Mouse (Mus musculus): ENCODE data around the gene Olfr1555-ps1. TPM values are rescaled to one million over a fixed set of nuclear protein-coding genes. Genes with fewer than 3 reads are reported as not detected.
"Not testable (repeated sequence)": the region's sequence is repeated elsewhere in the genome, so short reads cannot be mapped to it uniquely, and the experiment has no call there.

Olfr1555-ps1 gene
- not detected in 2 replicates for polyA plus RNA-seq (2015; fragmentation: Nextera tagmentation; extraction: Ambion mirVana)

- H3K4me3 ChIP-seq; H3K9me3 ChIP-seq; H3K4me1 ChIP-seq; H3K9ac ChIP-seq; H3K27me3 ChIP-seq (replicated peaks); H3K27ac ChIP-seq; H3K36me3 ChIP-seq (replicated peaks); H3K4me2 ChIP-seq; ATAC-seq (replicated peaks): not testable (repeated sequence)
- WGBS: 46% methylated on average over 1 of the region's 1 CpGs
Observed at GRCm38 (mm10) chr19:12170062-12170599, at the start of gene Olfr1555-ps1. Gene Olfr1555-ps1 (minus strand): TSS chr19:12170112.

GRCm38 (mm10) chr19:12200334-12200733, 30.4 kb upstream of the Olfr1555-ps1 start, which contains the start of gene Olfr1431:
Gene Olfr1431 (plus strand): TSS chr19:12200634.
- Histone ChIP-seq H3K9ac (no peak within 1 kb of the TSS), H3K9me3 (no peaks in the 10 kb centered on the region), H3K4me1 (no peaks in the 10 kb centered on the region), H3K36me3 (replicated peaks) (no peaks in the 10 kb centered on the region), H3K4me2 (no peak within 1 kb of the TSS), H3K4me3 (no peak within 1 kb of the TSS), H3K27me3 (replicated peaks) (no peaks in the 10 kb centered on the region), H3K27ac (no peak within 1 kb of the TSS)
- 80% methylated on average over 1 of the region's 1 CpGs for WGBS
- ATAC-seq (replicated peaks): no peak

GRCm38 (mm10) chr19:12199076-12199475, 29.2 kb upstream of the Olfr1555-ps1 start:
- not testable (repeated sequence) for H3K27ac ChIP-seq; H3K4me1 ChIP-seq; H3K4me2 ChIP-seq; ATAC-seq (replicated peaks); H3K36me3 ChIP-seq (replicated peaks); H3K4me3 ChIP-seq; H3K9me3 ChIP-seq; H3K9ac ChIP-seq; H3K27me3 ChIP-seq (replicated peaks)
- WGBS: 81% methylated on average over 4 of the region's 4 CpGs

DNA sequence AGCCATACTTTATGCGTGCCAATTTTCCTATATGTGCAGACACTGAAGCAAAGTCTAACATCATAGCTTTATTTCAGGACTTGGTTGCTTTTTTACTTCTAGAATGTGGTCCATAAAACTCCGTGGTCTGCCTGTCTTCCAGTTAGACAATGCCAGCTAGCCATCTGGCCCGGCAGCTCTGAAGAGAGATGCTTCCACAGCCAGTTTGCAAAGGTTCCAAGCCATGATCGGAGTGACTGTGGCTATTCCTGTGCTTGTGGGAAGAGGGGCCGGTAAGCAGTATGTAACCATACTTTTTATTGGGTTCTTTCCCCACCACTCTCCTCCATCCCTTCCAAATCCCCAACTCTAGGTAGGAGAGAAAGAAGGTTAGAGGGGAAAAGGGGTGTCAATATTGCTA, 5.5 kb upstream of the Olfr1555-ps1 start:
- not testable (repeated sequence) for H3K4me3 ChIP-seq; H3K9ac ChIP-seq; H3K4me2 ChIP-seq; H3K9me3 ChIP-seq; H3K36me3 ChIP-seq (replicated peaks); H3K4me1 ChIP-seq; ATAC-seq (replicated peaks); H3K27ac ChIP-seq; H3K27me3 ChIP-seq (replicated peaks)
- 82% methylated on average over 5 of the region's 5 CpGs for WGBS

- Histone ChIP-seq H3K9me3 (no peaks in the 10 kb centered on the region), H3K4me3 (no peak overlapping the region), H3K9ac (no peak overlapping the region), H3K36me3 (replicated peaks) (no peaks in the 10 kb centered on the region), H3K4me1 (no peaks in the 10 kb centered on the region), H3K27ac (no peak overlapping the region), H3K4me2 (no peak overlapping the region), H3K27me3 (replicated peaks) (no peaks in the 10 kb centered on the region)
- no peak for ATAC-seq (replicated peaks)
- 85% methylated on average over 3 of the region's 3 CpGs for WGBS
Observed at GRCm38 (mm10) chr19:12145452-12145851, 24.5 kb downstream of the Olfr1555-ps1 start.

GRCm38 (mm10) chr19:12143356-12143755, 26.6 kb downstream of the Olfr1555-ps1 start:
- ATAC-seq (replicated peaks): no peak

GRCm38 (mm10) chr19:12134289-12134688, 35.6 kb downstream of the Olfr1555-ps1 start:
- ATAC-seq (replicated peaks): no peak

More at GRCm38 (mm10) chr19:12143356-12143755, 26.6 kb downstream of the Olfr1555-ps1 start:
- H3K4me2 ChIP-seq: no peak overlapping the region
- H3K4me3 ChIP-seq: no peak overlapping the region
- no peaks in the 10 kb centered on the region for H3K36me3 ChIP-seq (replicated peaks)
- no peaks in the 10 kb centered on the region for H3K4me1 ChIP-seq
- H3K27me3 ChIP-seq (replicated peaks): no peaks in the 10 kb centered on the region
- H3K9me3 ChIP-seq: no peaks in the 10 kb centered on the region
- no peak overlapping the region for H3K9ac ChIP-seq
- 39% methylated on average over 1 of the region's 1 CpGs for WGBS
- no peak overlapping the region for H3K27ac ChIP-seq

DNA sequence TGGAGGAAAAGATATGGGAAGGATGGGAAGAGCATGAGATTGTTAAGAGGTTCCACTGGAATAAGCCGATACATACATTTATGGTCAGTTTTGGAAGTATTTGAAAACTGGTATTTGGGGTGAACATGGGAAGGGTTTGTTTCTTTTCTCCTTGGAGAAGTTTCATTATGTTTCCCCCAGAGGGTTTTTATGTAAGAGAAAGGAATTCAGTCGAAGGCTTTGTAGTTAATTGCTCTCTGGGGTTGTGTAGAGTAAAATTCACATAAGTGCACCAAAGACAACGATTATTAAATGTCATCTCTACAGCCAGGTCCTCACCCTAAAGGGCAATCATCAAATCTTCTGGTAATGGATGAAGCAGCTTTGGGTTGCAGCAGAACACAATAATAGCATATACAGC, 46.8 kb downstream of the Olfr1555-ps1 start, which contains the start of gene Olfr76:
Gene Olfr76 (minus strand): TSS at position 101 of the 400 bp plus-strand sequence.
- no peak within 1 kb of the TSS for H3K27ac ChIP-seq
- no peak within 1 kb of the TSS for H3K9ac ChIP-seq
- H3K27me3 ChIP-seq (replicated peaks): no peaks in the 10 kb centered on the region
- no peak within 1 kb of the TSS for H3K4me3 ChIP-seq
- H3K36me3 ChIP-seq (replicated peaks): no peaks in the 10 kb centered on the region
- 80% methylated on average over 3 of the region's 3 CpGs for WGBS
- ATAC-seq (replicated peaks): no peak
- no peak within 1 kb of the TSS for H3K4me2 ChIP-seq
- H3K4me1 ChIP-seq: no peaks in the 10 kb centered on the region
- H3K9me3 ChIP-seq: no peaks in the 10 kb centered on the region

More at GRCm38 (mm10) chr19:12134289-12134688, 35.6 kb downstream of the Olfr1555-ps1 start:
- Histone ChIP-seq H3K27ac (no peak overlapping the region), H3K4me3 (no peak overlapping the region), H3K9ac (no peak overlapping the region), H3K36me3 (replicated peaks) (no peaks in the 10 kb centered on the region), H3K9me3 (no peaks in the 10 kb centered on the region), H3K27me3 (replicated peaks) (no peaks in the 10 kb centered on the region), H3K4me1 (no peaks in the 10 kb centered on the region), H3K4me2 (no peak overlapping the region)
- WGBS: 34% methylated on average over 2 of the region's 2 CpGs

- WGBS: 89% methylated on average over 3 of the region's 3 CpGs
- ATAC-seq (replicated peaks): no peak
Observed at GRCm38 (mm10) chr19:12116464-12116863, 53.4 kb downstream of the Olfr1555-ps1 start.

DNA sequence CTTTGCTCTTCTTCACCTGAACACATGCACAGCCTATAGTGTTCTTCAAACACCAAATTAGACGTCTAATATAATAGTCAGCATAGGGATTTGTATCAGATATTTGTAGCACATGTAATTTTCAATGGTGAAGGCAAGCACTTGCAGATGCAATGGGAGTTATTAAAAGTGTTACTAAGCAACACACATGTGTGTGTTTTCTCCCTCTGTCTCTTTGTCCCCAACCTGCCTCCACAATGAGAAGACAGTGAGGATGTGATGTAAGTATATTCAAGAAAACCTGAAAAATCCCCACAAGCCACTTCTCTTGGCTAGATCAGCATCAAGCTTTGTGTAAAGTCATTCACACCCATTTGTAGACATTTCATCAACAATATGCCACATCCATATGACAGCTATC, 54.1 kb downstream of the Olfr1555-ps1 start, which contains the start of gene Olfr1428:
Gene Olfr1428 (minus strand): TSS at position 101 of the 400 bp plus-strand sequence.
- 87% methylated on average over 1 of the region's 1 CpGs for WGBS
- H3K4me3 ChIP-seq: no peak within 1 kb of the TSS
- no peaks in the 10 kb centered on the region for H3K4me1 ChIP-seq
- ATAC-seq (replicated peaks): no peak
- no peaks in the 10 kb centered on the region for H3K27me3 ChIP-seq (replicated peaks)
- H3K27ac ChIP-seq: no peak within 1 kb of the TSS
- no peak within 1 kb of the TSS for H3K9ac ChIP-seq
- no peaks in the 10 kb centered on the region for H3K9me3 ChIP-seq
- no peaks in the 10 kb centered on the region for H3K36me3 ChIP-seq (replicated peaks)
- H3K4me2 ChIP-seq: no peak within 1 kb of the TSS

More at GRCm38 (mm10) chr19:12116464-12116863, 53.4 kb downstream of the Olfr1555-ps1 start:
- H3K9ac ChIP-seq: no peak overlapping the region
- no peak overlapping the region for H3K27ac ChIP-seq
- H3K4me3 ChIP-seq: no peak overlapping the region
- H3K9me3 ChIP-seq: no peaks in the 10 kb centered on the region
- H3K36me3 ChIP-seq (replicated peaks): no peaks in the 10 kb centered on the region
- no peaks in the 10 kb centered on the region for H3K27me3 ChIP-seq (replicated peaks)
- no peak overlapping the region for H3K4me2 ChIP-seq
- H3K4me1 ChIP-seq: no peaks in the 10 kb centered on the region

Other genes starting within 250 kb of the Olfr1555-ps1 start
- gene Osbp, start 204.2 kb downstream of the Olfr1555-ps1 start, polyA plus RNA-seq (2015; fragmentation: Nextera tagmentation; extraction: Ambion mirVana): 3.9 and 4.0 TPM in 2 replicates
- not detected in 2 replicates for gene Olfr1423, start 128.8 kb downstream of the Olfr1555-ps1 start, polyA plus RNA-seq (2015; fragmentation: Nextera tagmentation; extraction: Ambion mirVana)
- not detected in 2 replicates for gene Olfr1424, start 107.4 kb downstream of the Olfr1555-ps1 start, polyA plus RNA-seq (2015; fragmentation: Nextera tagmentation; extraction: Ambion mirVana)
- gene Olfr1425, start 92.4 kb downstream of the Olfr1555-ps1 start, polyA plus RNA-seq (2015; fragmentation: Nextera tagmentation; extraction: Ambion mirVana): not detected in 2 replicates
- gene Olfr1426, start 78.1 kb downstream of the Olfr1555-ps1 start, polyA plus RNA-seq (2015; fragmentation: Nextera tagmentation; extraction: Ambion mirVana): not detected in 2 replicates
- gene Olfr1427, start 66.8 kb downstream of the Olfr1555-ps1 start, polyA plus RNA-seq (2015; fragmentation: Nextera tagmentation; extraction: Ambion mirVana): not detected in 2 replicates
- not detected in 2 replicates for gene Olfr1428, start 54.2 kb downstream of the Olfr1555-ps1 start, polyA plus RNA-seq (2015; fragmentation: Nextera tagmentation; extraction: Ambion mirVana)
- gene Olfr76, start 46.9 kb downstream of the Olfr1555-ps1 start, polyA plus RNA-seq (2015; fragmentation: Nextera tagmentation; extraction: Ambion mirVana): not detected in 2 replicates
- gene Olfr1431, start 30.5 kb upstream of the Olfr1555-ps1 start, polyA plus RNA-seq (2015; fragmentation: Nextera tagmentation; extraction: Ambion mirVana): not detected in 2 replicates
- not detected in 2 replicates for gene Olfr1432, start 62.5 kb upstream of the Olfr1555-ps1 start, polyA plus RNA-seq (2015; fragmentation: Nextera tagmentation; extraction: Ambion mirVana)
- gene Olfr262, start 71.5 kb upstream of the Olfr1555-ps1 start, polyA plus RNA-seq (2015; fragmentation: Nextera tagmentation; extraction: Ambion mirVana): not detected in 2 replicates
- not detected in 2 replicates for gene Olfr235, start 90.9 kb upstream of the Olfr1555-ps1 start, polyA plus RNA-seq (2015; fragmentation: Nextera tagmentation; extraction: Ambion mirVana)
- not detected in 2 replicates for gene Olfr1434, start 109.7 kb upstream of the Olfr1555-ps1 start, polyA plus RNA-seq (2015; fragmentation: Nextera tagmentation; extraction: Ambion mirVana)
- gene Olfr1436, start 129.0 kb upstream of the Olfr1555-ps1 start, polyA plus RNA-seq (2015; fragmentation: Nextera tagmentation; extraction: Ambion mirVana): not detected in 2 replicates
- gene Olfr1437, start 155.0 kb upstream of the Olfr1555-ps1 start, polyA plus RNA-seq (2015; fragmentation: Nextera tagmentation; extraction: Ambion mirVana): not detected in 2 replicates
- not detected in 2 replicates for gene Olfr1438-ps1, start 165.8 kb upstream of the Olfr1555-ps1 start, polyA plus RNA-seq (2015; fragmentation: Nextera tagmentation; extraction: Ambion mirVana)
- gene Olfr1440, start 217.2 kb upstream of the Olfr1555-ps1 start, polyA plus RNA-seq (2015; fragmentation: Nextera tagmentation; extraction: Ambion mirVana): not detected in 2 replicates
- gene Olfr1441, start 247.3 kb upstream of the Olfr1555-ps1 start, polyA plus RNA-seq (2015; fragmentation: Nextera tagmentation; extraction: Ambion mirVana): not detected in 2 replicates

Measured in midbrain, embryonic 15.5 days (tissue).